Mouse (Mus musculus): ENCODE measurements around the gene Ranbp17. TPM values are rescaled to one million over a fixed set of nuclear protein-coding genes. Genes with fewer than 3 reads are reported as not detected.

Ranbp17 gene
- polyA plus RNA-seq, 1 experiment from 2014 or later, result 1.1 TPM

DNA sequence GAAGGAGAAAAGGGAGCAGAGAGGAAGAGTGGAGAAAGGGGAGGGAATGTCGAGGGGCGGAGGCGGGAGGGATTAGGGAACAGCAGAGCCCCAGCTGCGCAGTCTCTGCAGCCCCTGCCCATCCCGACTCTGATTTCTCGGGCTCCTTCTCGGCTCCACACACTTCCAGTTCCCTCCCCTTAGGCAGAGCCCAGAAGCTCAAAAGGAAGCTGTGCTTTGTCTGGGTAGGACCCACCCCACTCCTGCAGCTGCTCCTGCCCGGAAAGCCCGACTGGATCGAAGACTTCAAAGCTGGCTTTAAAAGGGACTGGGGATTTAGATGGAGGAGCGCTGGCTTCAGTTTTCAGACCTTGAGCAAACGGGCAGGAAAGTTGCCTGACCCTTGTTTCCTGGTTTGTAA lies 319.9 kb downstream of the Ranbp17 start:
- ATAC-seq (no peak), DNase-seq (no peak)
- no peak for TF ChIP-seq CTCF (IDR thresholded peaks at IDR 0.05; ENCODE audit: low read depth)
- no peak for TF ChIP-seq EP300 (IDR thresholded peaks at IDR 0.05; ENCODE audit: low read depth)
- peaks cover 64% of the 10 kb centered on the region for H3K27me3 ChIP-seq (ENCODE audit: insufficient read depth, low read length)
- no peak overlapping the region for H3K9ac ChIP-seq (replicated peaks)
- H3K4me3 ChIP-seq (ENCODE audit: low read depth, low read length), result no peak overlapping the region
- 4% methylated on average over 12 of the region's 12 CpGs for WGBS (ENCODE audit: insufficient replicate concordance)
- H3K27ac ChIP-seq (ENCODE audit: low read depth), result no peak overlapping the region
- H3K9me3 ChIP-seq (ENCODE audit: low read length), result no peaks in the 10 kb centered on the region
- H3K4me1 ChIP-seq (ENCODE audit: insufficient read depth), result no peaks in the 10 kb centered on the region
- H3K4me2 ChIP-seq (ENCODE audit: low read depth, low read length), result no peak overlapping the region
- H3K36me3 ChIP-seq (replicated peaks; ENCODE audit: insufficient read depth, low read length), result no peaks in the 10 kb centered on the region

DNA sequence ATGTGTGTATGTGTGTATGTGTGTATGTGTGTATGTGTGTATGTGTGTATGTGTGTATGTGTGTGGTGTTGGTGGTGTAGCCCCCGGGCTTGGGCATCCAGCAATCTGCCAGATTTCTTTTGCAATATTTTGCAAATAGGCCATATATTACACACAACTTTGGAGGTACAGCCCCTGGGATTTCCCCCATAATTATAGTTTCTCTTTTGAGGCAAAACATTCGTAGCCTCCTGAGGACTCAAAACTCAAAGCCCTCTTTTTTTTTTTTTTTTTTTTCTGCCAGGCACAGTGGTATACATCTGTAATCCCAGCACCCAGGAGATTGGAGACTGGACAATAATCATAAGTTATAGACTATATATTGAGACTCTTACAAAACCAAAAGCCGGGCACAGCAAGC lies 331.7 kb downstream of the Ranbp17 start:
- no peaks in the 10 kb centered on the region for H3K9me3 ChIP-seq (ENCODE audit: low read length)
- no peak for TF ChIP-seq EP300 (IDR thresholded peaks at IDR 0.05; ENCODE audit: low read depth)
- no peak for TF ChIP-seq CTCF (IDR thresholded peaks at IDR 0.05; ENCODE audit: low read depth)
- H3K27me3 ChIP-seq (ENCODE audit: insufficient read depth, low read length), result peaks cover 24% of the 10 kb centered on the region
- DNase-seq (no peak), ATAC-seq (no peak)
- 70% methylated on average over 3 of the region's 3 CpGs for WGBS (ENCODE audit: insufficient replicate concordance)
- H3K27ac ChIP-seq (ENCODE audit: low read depth), result no peak overlapping the region
- H3K4me1 ChIP-seq (ENCODE audit: insufficient read depth), result no peaks in the 10 kb centered on the region
- no peak overlapping the region for H3K4me2 ChIP-seq (ENCODE audit: low read depth, low read length)
- no peaks in the 10 kb centered on the region for H3K36me3 ChIP-seq (replicated peaks; ENCODE audit: insufficient read depth, low read length)
- no peak overlapping the region for H3K9ac ChIP-seq (replicated peaks)
- H3K4me3 ChIP-seq (ENCODE audit: low read depth, low read length), result no peak overlapping the region

DNA sequence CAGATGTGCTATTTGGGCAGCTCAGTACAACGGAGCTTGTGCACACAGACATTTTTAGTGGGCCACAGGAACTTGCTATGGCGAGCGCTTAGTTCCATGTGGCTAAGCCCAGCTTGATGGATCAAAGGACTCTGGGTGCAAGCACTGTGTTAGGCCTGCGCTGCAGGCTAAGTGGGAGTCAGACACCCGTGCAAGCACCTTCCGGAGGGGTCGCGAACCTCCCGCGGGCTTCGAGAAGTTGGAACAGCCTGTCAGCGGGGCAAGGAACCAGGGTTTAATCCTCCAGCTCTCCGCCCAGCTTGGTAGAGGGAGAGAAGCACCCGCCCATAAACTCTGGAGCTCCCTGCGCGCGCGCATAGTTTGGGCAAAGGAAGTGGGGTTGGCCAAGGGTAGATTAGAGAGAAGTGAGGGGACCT lies 332.8 kb downstream of the Ranbp17 start:
- Histone ChIP-seq H3K9me3 (ENCODE audit: low read length) (no peaks in the 10 kb centered on the region), H3K36me3 (replicated peaks; ENCODE audit: insufficient read depth, low read length) (no peaks in the 10 kb centered on the region), H3K27me3 (ENCODE audit: insufficient read depth, low read length) (peaks cover 25% of the 10 kb centered on the region), H3K4me2 (ENCODE audit: low read depth, low read length) (no peak overlapping the region), H3K27ac (ENCODE audit: low read depth) (no peak overlapping the region), H3K4me3 (ENCODE audit: low read depth, low read length) (no peak overlapping the region), H3K4me1 (ENCODE audit: insufficient read depth) (no peaks in the 10 kb centered on the region), H3K9ac (replicated peaks) (no peak overlapping the region)
- TF ChIP-seq CTCF (IDR thresholded peaks at IDR 0.05; ENCODE audit: low read depth) (no peak), EP300 (IDR thresholded peaks at IDR 0.05; ENCODE audit: low read depth) (no peak)
- WGBS (ENCODE audit: insufficient replicate concordance), result 5% methylated on average over 18 of the region's 18 CpGs
- DNase-seq (no peak), ATAC-seq (no peak)

DNA sequence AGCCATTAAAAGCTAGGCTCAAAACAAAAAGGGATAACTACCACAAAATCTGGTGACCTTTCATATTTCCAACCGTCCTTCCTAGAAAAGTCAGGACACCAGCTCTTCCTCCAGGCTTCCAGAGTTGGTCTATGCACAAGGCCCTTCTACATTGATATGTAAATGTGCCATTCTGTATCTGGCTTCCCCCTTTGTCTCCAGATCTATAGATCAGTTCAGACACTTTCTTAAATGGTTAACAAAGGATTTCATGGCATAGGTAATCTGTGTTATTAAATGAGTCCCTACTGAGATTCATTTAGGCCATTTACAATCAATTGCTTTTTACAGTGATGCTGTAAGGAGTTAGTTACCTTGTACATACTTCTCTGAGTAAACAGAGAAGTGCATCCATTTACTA lies 333.7 kb downstream of the Ranbp17 start:
- DNase-seq (no peak), ATAC-seq (no peak)
- Histone ChIP-seq H3K4me3 (ENCODE audit: low read depth, low read length) (no peak overlapping the region), H3K9me3 (ENCODE audit: low read length) (no peaks in the 10 kb centered on the region), H3K9ac (replicated peaks) (no peak overlapping the region), H3K4me2 (ENCODE audit: low read depth, low read length) (no peak overlapping the region), H3K36me3 (replicated peaks; ENCODE audit: insufficient read depth, low read length) (no peaks in the 10 kb centered on the region), H3K4me1 (ENCODE audit: insufficient read depth) (no peaks in the 10 kb centered on the region), H3K27me3 (ENCODE audit: insufficient read depth, low read length) (peaks cover 25% of the 10 kb centered on the region), H3K27ac (ENCODE audit: low read depth) (no peak overlapping the region)
- TF ChIP-seq CTCF (IDR thresholded peaks at IDR 0.05; ENCODE audit: low read depth) (no peak), EP300 (IDR thresholded peaks at IDR 0.05; ENCODE audit: low read depth) (no peak)
- 50% methylated on average over 1 of the region's 1 CpGs for WGBS (ENCODE audit: insufficient replicate concordance)

DNA sequence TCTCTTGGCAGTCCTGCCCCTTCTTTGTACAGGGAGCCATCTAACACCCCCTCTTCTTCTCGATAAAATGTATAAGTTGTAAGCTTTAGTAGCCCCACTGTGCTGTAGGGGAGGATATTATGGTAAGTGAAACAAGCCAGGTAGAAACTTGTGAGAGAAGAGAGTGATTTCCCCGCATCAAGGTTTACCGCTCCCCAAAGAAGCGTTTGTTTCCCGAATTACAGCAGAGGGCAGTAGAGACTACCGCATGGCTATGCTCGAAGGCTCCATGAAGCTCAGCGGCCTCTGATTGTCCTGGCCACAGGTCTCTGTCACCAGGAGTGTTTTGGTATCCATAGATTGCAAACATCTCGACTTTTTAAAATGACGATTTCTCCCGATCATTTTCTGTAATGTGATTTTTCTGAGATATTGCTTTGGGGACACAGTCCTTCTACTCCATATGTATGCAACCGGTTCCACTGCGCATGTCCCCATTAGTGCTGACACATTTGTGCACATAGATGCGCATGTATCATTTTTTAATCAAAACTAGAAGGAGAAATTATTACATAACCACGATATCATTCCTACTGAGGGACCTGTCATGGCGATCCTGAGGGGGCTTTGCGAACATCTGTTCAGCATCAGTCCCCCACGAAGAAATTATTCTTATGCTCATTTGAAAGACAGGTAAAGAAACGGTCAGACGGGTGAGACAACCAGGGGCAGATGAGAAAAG lies 336.9 kb downstream of the Ranbp17 start:
- WGBS (ENCODE audit: insufficient replicate concordance), result 33% methylated on average over 20 of the region's 20 CpGs
- peaks cover 25% of the 10 kb centered on the region for H3K27me3 ChIP-seq (ENCODE audit: insufficient read depth, low read length)

DNA sequence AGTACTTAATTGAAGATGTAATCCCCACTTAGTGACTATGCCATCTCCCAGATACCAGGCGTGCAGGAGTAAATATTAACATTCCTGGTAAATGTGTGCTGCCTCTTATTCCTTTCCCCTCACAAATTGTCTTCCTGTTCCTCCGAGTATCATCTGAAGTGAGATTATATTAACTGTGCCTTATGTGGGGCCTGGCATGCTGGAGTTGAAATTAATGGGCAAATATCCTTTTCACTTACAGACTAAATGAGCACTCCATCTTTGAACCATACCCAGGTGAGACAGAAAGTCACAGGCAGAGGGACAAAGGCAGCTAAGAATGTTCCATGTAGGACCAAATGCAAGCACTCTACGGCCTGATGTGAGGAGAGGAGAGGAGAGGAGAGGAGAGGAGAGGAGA lies 337.8 kb downstream of the Ranbp17 start:
- Histone ChIP-seq H3K4me1 (ENCODE audit: insufficient read depth) (no peaks in the 10 kb centered on the region), H3K9me3 (ENCODE audit: low read length) (no peaks in the 10 kb centered on the region), H3K36me3 (replicated peaks; ENCODE audit: insufficient read depth, low read length) (no peaks in the 10 kb centered on the region), H3K4me2 (ENCODE audit: low read depth, low read length) (no peak overlapping the region), H3K27ac (ENCODE audit: low read depth) (no peak overlapping the region), H3K27me3 (ENCODE audit: insufficient read depth, low read length) (peaks cover 18% of the 10 kb centered on the region), H3K4me3 (ENCODE audit: low read depth, low read length) (no peak overlapping the region), H3K9ac (replicated peaks) (no peak overlapping the region)
- ATAC-seq (no peak), DNase-seq (no peak)
- 60% methylated on average over 3 of the region's 3 CpGs for WGBS (ENCODE audit: insufficient replicate concordance)
- TF ChIP-seq EP300 (IDR thresholded peaks at IDR 0.05; ENCODE audit: low read depth) (no peak), CTCF (IDR thresholded peaks at IDR 0.05; ENCODE audit: low read depth) (no peak)

More for the DNA sequence above, 336.9 kb downstream of the Ranbp17 start:
- DNase-seq (no peak), ATAC-seq (no peak)
- no peaks in the 10 kb centered on the region for H3K36me3 ChIP-seq (replicated peaks; ENCODE audit: insufficient read depth, low read length)
- no peak overlapping the region for H3K4me2 ChIP-seq (ENCODE audit: low read depth, low read length)
- H3K9ac ChIP-seq (replicated peaks), result no peak overlapping the region
- H3K9me3 ChIP-seq (ENCODE audit: low read length), result no peaks in the 10 kb centered on the region
- H3K27ac ChIP-seq (ENCODE audit: low read depth), result no peak overlapping the region
- no peaks in the 10 kb centered on the region for H3K4me1 ChIP-seq (ENCODE audit: insufficient read depth)
- no peak overlapping the region for H3K4me3 ChIP-seq (ENCODE audit: low read depth, low read length)
- no peak for TF ChIP-seq EP300 (IDR thresholded peaks at IDR 0.05; ENCODE audit: low read depth)
- TF ChIP-seq CTCF (IDR thresholded peaks at IDR 0.05; ENCODE audit: low read depth), result peak; percentile 82

Data from liver, postnatal 0 days (tissue).